Mouse (Mus musculus) embryonic facial prominence, embryonic 12.5 days (tissue): ENCODE results near the gene Uvrag. TPM values are rescaled to one million over a fixed set of nuclear protein-coding genes. Genes with fewer than 3 reads are reported as not detected.

Experiments
- ATAC-seq: fragments of 200-750 bp; cut with Nextera tagmentation; 2 replicates; pipeline ENCODE4 v1.8.0; 2017; ENCODE audit not compliant: insufficient number of reproducible peaks, insufficient read depth, low FRiP score, low TSS enrichment
- H3K27ac ChIP-seq: fragments of 300-500 bp; sonication (generic); 2 replicates; pipeline ENCODE4 v1.5.1; 2016; ENCODE audit warnings: mild to moderate bottlenecking
- H3K27me3 ChIP-seq: fragments of 300-500 bp; sonication (generic); 2 replicates; pipeline ENCODE4 v1.6.1; 2016; ENCODE audit warnings: mild to moderate bottlenecking, moderate library complexity
- H3K36me3 ChIP-seq: fragments of 300-500 bp; sonication (generic); 2 replicates; pipeline ENCODE4 v1.6.1; 2016; ENCODE audit warnings: mild to moderate bottlenecking
- H3K4me1 ChIP-seq: fragments of 300-500 bp; sonication (generic); 2 replicates; pipeline ENCODE4 v1.6.1; 2016
- H3K4me2 ChIP-seq: fragments of 300-500 bp; sonication (generic); replicated peaks from 2 replicates; pipeline ENCODE4 v1.6.1; 2016; ENCODE audit warnings: mild to moderate bottlenecking, moderate library complexity
- H3K4me3 ChIP-seq: fragments of 300-500 bp; sonication (generic); 2 replicates; pipeline ENCODE4 v1.5.1; 2016; ENCODE audit warnings: mild to moderate bottlenecking
- H3K9ac ChIP-seq: fragments of 300-500 bp; sonication (generic); 2 replicates; pipeline ENCODE4 v1.6.1; 2016; ENCODE audit warnings: mild to moderate bottlenecking, moderate library complexity
- H3K9me3 ChIP-seq: fragments of 300-500 bp; sonication (generic); 2 replicates; pipeline ENCODE4 v1.6.1; 2016; ENCODE audit warnings: mild to moderate bottlenecking, moderate library complexity
- WGBS: fragments of 180-500 bp; shearing (Covaris S2); methylation state at CpG from one replicate; pipeline ENCODE4 v1.1.7; 2016; 5-methylcytosine and 5-hydroxymethylcytosine counted together
- polyA plus RNA-seq: library from polyadenylated mRNA; unstranded; fragments of >200 nt; fragmentation: Nextera tagmentation; extraction: Ambion mirVana; gene quantifications from 2 replicates; pipeline ENCODE4 v1.2.1, GENCODE M21; 2016

The Uvrag gene
- polyA plus RNA-seq, 1 experiment from 2014 or later: 20.2 TPM

- peak; percentile 50; the same call in 1 of the 2 replicates for ATAC-seq
- H3K9ac ChIP-seq: 0 out of 2 replicates have a peak overlapping the region, but pooled peaks have one; percentile 12
- H3K4me1 ChIP-seq: peaks cover 58% of the 10 kb centered on the region
Observed at GRCm38 (mm10) chr7:98870791-98871190, 270.1 kb downstream of the Uvrag start.

GRCm38 (mm10) chr7:98869070-98869469, 271.9 kb downstream of the Uvrag start:
- Histone ChIP-seq H3K27ac (no peak overlapping the region), H3K4me1 (peaks cover 50% of the 10 kb centered on the region), H3K4me2 (no peak overlapping the region), H3K9ac (no peak overlapping the region), H3K4me3 (no peak overlapping the region), H3K9me3 (no peaks in the 10 kb centered on the region), H3K27me3 (peaks cover 6% of the 10 kb centered on the region), H3K36me3 (no peaks in the 10 kb centered on the region)
- no peak for ATAC-seq
- WGBS: 59% methylated on average over 3 of the region's 3 CpGs

More at GRCm38 (mm10) chr7:98870791-98871190, 270.1 kb downstream of the Uvrag start:
- Histone ChIP-seq H3K9me3 (no peaks in the 10 kb centered on the region), H3K4me3 (no peak overlapping the region), H3K4me2 (no peak overlapping the region), H3K36me3 (no peaks in the 10 kb centered on the region), H3K27ac (peak overlapping the region; percentile 67), H3K27me3 (peaks cover 3% of the 10 kb centered on the region)
- WGBS: 16% methylated on average over 12 of the region's 12 CpGs

GRCm38 (mm10) chr7:98867794-98868150, 273.2 kb downstream of the Uvrag start:
- no peak overlapping the region for H3K4me2 ChIP-seq
- H3K4me1 ChIP-seq: peaks cover 53% of the 10 kb centered on the region
- H3K9me3 ChIP-seq: no peaks in the 10 kb centered on the region
- no peak for ATAC-seq
- 89% methylated on average over 2 of the region's 2 CpGs for WGBS
- peaks cover 6% of the 10 kb centered on the region for H3K27me3 ChIP-seq
- no peak overlapping the region for H3K4me3 ChIP-seq
- H3K27ac ChIP-seq: no peak overlapping the region
- no peak overlapping the region for H3K9ac ChIP-seq
- H3K36me3 ChIP-seq: no peaks in the 10 kb centered on the region

- no peak overlapping the region for H3K4me2 ChIP-seq
- peaks cover 53% of the 10 kb centered on the region for H3K4me1 ChIP-seq
- peaks cover 6% of the 10 kb centered on the region for H3K27me3 ChIP-seq
Observed at GRCm38 (mm10) chr7:98867053-98867793, 273.7 kb downstream of the Uvrag start.

GRCm38 (mm10) chr7:98863969-98864718, 276.8 kb downstream of the Uvrag start:
- Histone ChIP-seq H3K4me2 (no peak overlapping the region), H3K4me1 (peaks cover 30% of the 10 kb centered on the region), H3K27me3 (peaks cover 6% of the 10 kb centered on the region), H3K9ac (no peak overlapping the region), H3K4me3 (no peak overlapping the region), H3K27ac (no peak overlapping the region), H3K9me3 (no peaks in the 10 kb centered on the region), H3K36me3 (no peaks in the 10 kb centered on the region)
- no peak for ATAC-seq
- WGBS: 36% methylated on average over 9 of the region's 9 CpGs

More at GRCm38 (mm10) chr7:98867053-98867793, 273.7 kb downstream of the Uvrag start:
- Histone ChIP-seq H3K9me3 (no peaks in the 10 kb centered on the region), H3K9ac (no peak overlapping the region), H3K36me3 (no peaks in the 10 kb centered on the region), H3K27ac (peak overlapping the region; percentile 13; the same call in 1 of the 2 replicates), H3K4me3 (no peak overlapping the region)
- ATAC-seq: no peak
- WGBS: 30% methylated on average over 12 of the region's 12 CpGs

- Histone ChIP-seq H3K27ac (no peak overlapping the region), H3K4me3 (no peak overlapping the region), H3K4me2 (no peak overlapping the region), H3K4me1 (peaks cover 22% of the 10 kb centered on the region), H3K9ac (no peak overlapping the region), H3K36me3 (no peaks in the 10 kb centered on the region), H3K9me3 (no peaks in the 10 kb centered on the region), H3K27me3 (peaks cover 6% of the 10 kb centered on the region)
- ATAC-seq: no peak
- WGBS: 54% methylated on average over 5 of the region's 5 CpGs
Observed at GRCm38 (mm10) chr7:98862994-98863393, 277.9 kb downstream of the Uvrag start.

GRCm38 (mm10) chr7:98861002-98861401, 279.9 kb downstream of the Uvrag start:
- no peak for ATAC-seq
- whole genome bisulfite sequencing: 71% methylated on average over 2 of the region's 2 CpGs
- Histone ChIP-seq H3K27me3 (peaks cover 6% of the 10 kb centered on the region), H3K27ac (no peak overlapping the region), H3K4me2 (no peak overlapping the region), H3K36me3 (no peaks in the 10 kb centered on the region), H3K9me3 (no peaks in the 10 kb centered on the region), H3K9ac (no peak overlapping the region), H3K4me1 (peaks cover 7% of the 10 kb centered on the region; the same call in 1 of the 2 replicates), H3K4me3 (no peak overlapping the region)

- Histone ChIP-seq H3K27ac (0 out of 2 replicates have a peak overlapping the region, but pooled peaks have one; percentile 19), H3K4me3 (no peak overlapping the region), H3K9ac (no peak overlapping the region), H3K27me3 (no peaks in the 10 kb centered on the region), H3K4me1 (peaks cover 1% of the 10 kb centered on the region; the same call in 1 of the 2 replicates), H3K4me2 (no peak overlapping the region), H3K9me3 (no peaks in the 10 kb centered on the region), H3K36me3 (0 out of 2 replicates have a peak, but pooled peaks cover 6% of the 10 kb centered on the region)
- WGBS: 66% methylated on average over 3 of the region's 3 CpGs
- no peak for ATAC-seq
Observed at GRCm38 (mm10) chr7:98857094-98857493, 283.8 kb downstream of the Uvrag start.

- no peak overlapping the region for H3K4me2 ChIP-seq
- 0 out of 2 replicates have a peak, but pooled peaks cover 6% of the 10 kb centered on the region for H3K36me3 ChIP-seq
- no peaks in the 10 kb centered on the region for H3K9me3 ChIP-seq
- no peak overlapping the region; the same call in 1 of the 2 replicates for H3K27ac ChIP-seq
- no peak for ATAC-seq
- H3K4me3 ChIP-seq: no peak overlapping the region
- WGBS: 33% methylated on average over 3 of the region's 3 CpGs
- peaks cover 11% of the 10 kb centered on the region for H3K4me1 ChIP-seq
- H3K27me3 ChIP-seq: no peaks in the 10 kb centered on the region
- no peak overlapping the region for H3K9ac ChIP-seq
Observed at GRCm38 (mm10) chr7:98856128-98856527, 284.8 kb downstream of the Uvrag start.

GRCm38 (mm10) chr7:98855388-98855787, 285.6 kb downstream of the Uvrag start:
- H3K4me3 ChIP-seq: no peak overlapping the region
- 0 out of 2 replicates have a peak, but pooled peaks cover 6% of the 10 kb centered on the region for H3K36me3 ChIP-seq
- H3K4me1 ChIP-seq: peaks cover 15% of the 10 kb centered on the region
- H3K9ac ChIP-seq: no peak overlapping the region
- 64% methylated on average over 2 of the region's 2 CpGs for WGBS
- no peak overlapping the region for H3K27ac ChIP-seq
- no peaks in the 10 kb centered on the region for H3K9me3 ChIP-seq
- ATAC-seq: no peak
- no peaks in the 10 kb centered on the region for H3K27me3 ChIP-seq
- H3K4me2 ChIP-seq: no peak overlapping the region

- WGBS: 81% methylated on average over 6 of the region's 6 CpGs
- peaks cover 17% of the 10 kb centered on the region for H3K4me1 ChIP-seq
- no peak overlapping the region for H3K4me2 ChIP-seq
- ATAC-seq: no peak
- no peak overlapping the region for H3K4me3 ChIP-seq
- H3K36me3 ChIP-seq: 0 out of 2 replicates have a peak, but pooled peaks cover 6% of the 10 kb centered on the region
- no peaks in the 10 kb centered on the region for H3K9me3 ChIP-seq
- no peak overlapping the region for H3K9ac ChIP-seq
- no peaks in the 10 kb centered on the region for H3K27me3 ChIP-seq
- no peak overlapping the region for H3K27ac ChIP-seq
Observed at GRCm38 (mm10) chr7:98853806-98854205, 287.1 kb downstream of the Uvrag start.
